Mouse (Mus musculus) adrenal gland, postnatal 0 days (tissue): Measurements from ENCODE around the gene Clca1. TPM values are rescaled to one million over a fixed set of nuclear protein-coding genes. Genes with fewer than 3 reads are reported as not detected.

Experiments
- polyA plus RNA-seq: library from polyadenylated mRNA; unstranded; fragments of >200 nt; fragmentation: Nextera tagmentation; extraction: Ambion mirVana; gene quantifications from 2 replicates; pipeline ENCODE4 v1.2.1, GENCODE M21; 2015

Gene Clca1
- 0.52 TPM in 1 of 2 replicates, not detected in the other for polyA plus RNA-seq

GRCm38 (mm10) chr3:145032676-145033075 lies at the start of gene Clca1:
TSS of gene Clca1 (minus strand) at chr3:145032776.

DNA sequence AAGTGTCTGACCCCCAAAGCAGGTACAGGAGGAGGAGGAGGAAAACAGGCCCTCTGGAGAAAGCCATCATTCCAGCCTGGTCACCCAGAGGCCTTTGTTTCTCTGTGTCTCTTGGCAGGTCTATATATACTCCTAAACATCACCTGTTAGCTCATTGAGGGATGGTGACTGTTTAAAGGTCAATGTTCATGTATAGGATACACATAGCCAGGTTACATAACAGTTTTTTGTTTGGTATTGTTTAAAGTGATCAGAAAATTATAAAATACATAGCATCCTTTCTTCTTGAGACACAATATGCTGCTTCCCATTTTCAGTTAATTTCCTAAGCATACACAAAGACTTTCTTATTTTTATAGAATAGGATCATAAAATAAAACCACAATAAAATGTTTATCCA lies 57.6 kb downstream of the Clca1 start, which contains the start of gene Clca4a:
Gene Clca4a (minus strand): TSS at position 101 of the 400 bp plus-strand sequence.

Other genes starting within 250 kb of the Clca1 start
- 0.11 and 0.14 TPM in 2 replicates for gene Clca3a2, start 213.3 kb downstream of the Clca1 start, polyA plus RNA-seq
- not detected in 2 replicates for gene Clca3b, start 183.4 kb downstream of the Clca1 start, polyA plus RNA-seq
- gene Clca4b, start 100.2 kb downstream of the Clca1 start, polyA plus RNA-seq = 0.18 and 1.7 TPM in 2 replicates
- 0.12 TPM in 1 of 2 replicates, not detected in the other for gene Clca4a, start 57.7 kb downstream of the Clca1 start, polyA plus RNA-seq
- gene Clca2, start 66.7 kb upstream of the Clca1 start, polyA plus RNA-seq = 0.06 TPM in 2 replicates
- 8.0 and 13.3 TPM in 2 replicates for gene Odf2l, start 85.8 kb upstream of the Clca1 start, polyA plus RNA-seq